Mouse (Mus musculus) cerebellum, adult 2 months (tissue): ENCODE results near the gene Fbxo9. TPM values are rescaled to one million over a fixed set of nuclear protein-coding genes. Genes with fewer than 3 reads are reported as not detected.

Experiments used
- DNase-seq, 2 experiments: peaks; one replicate each; pipeline ENCODE4 v3.0.0; 2021
- H3K27ac ChIP-seq: fragments of 200-500 bp; 2 replicates; pipeline ENCODE4 v1.5.1; 2012; ENCODE audit warnings: low read length, control low read depth, inconsistent platforms; ENCODE audit not compliant: insufficient read depth
- H3K27me3 ChIP-seq: fragments of 200-500 bp; 2 replicates; pipeline ENCODE4 v1.6.1; 2012; ENCODE audit warnings: inconsistent platforms, mild to moderate bottlenecking, low read length, moderate library complexity; ENCODE audit not compliant: control insufficient read depth, insufficient read depth
- H3K4me1 ChIP-seq: fragments of 200-500 bp; 2 replicates; pipeline ENCODE4 v1.6.1; 2011; ENCODE audit warnings: low read length; ENCODE audit not compliant: control insufficient read depth, insufficient read depth
- H3K4me3 ChIP-seq: fragments of 200-500 bp; replicated peaks from 2 replicates; pipeline ENCODE3; 2011; ENCODE audit warnings: mild to moderate bottlenecking, low read depth, low read length, control low read depth; ENCODE audit not compliant: insufficient read depth
- CTCF ChIP-seq: fragments of 200-500 bp; IDR thresholded peaks from 2 replicates; pipeline ENCODE4 v1.5.1; 2011; ENCODE audit warnings: low read depth, mild to moderate bottlenecking, control low read depth, low read length, moderate library complexity, borderline replicate concordance; ENCODE audit not compliant: insufficient read depth
- POLR2A ChIP-seq: fragments of 200-500 bp; IDR thresholded peaks from 2 replicates; pipeline ENCODE4 v1.6.1; 2011; ENCODE audit warnings: low read length, control low read depth, borderline replicate concordance; ENCODE audit not compliant: insufficient read depth
- WGBS: fragments of 180-500 bp; shearing (Covaris S2); methylation state at CpG from one replicate; pipeline ENCODE4 v1.1.7; 2018; 5-methylcytosine and 5-hydroxymethylcytosine counted together
- polyA plus RNA-seq: library from polyadenylated mRNA; depleted of rRNA; stranded (reverse); fragments of >200 nt; gene quantifications from 2 replicates; pipeline ENCODE4 v1.2.3, GENCODE M21; 2012

Fbxo9 gene
- polyA plus RNA-seq, 1 experiment: 224 TPM

- 78% methylated on average over 16 of the region's 16 CpGs for WGBS
- no peak for TF ChIP-seq POLR2A
- no peak for TF ChIP-seq CTCF
Measured at GRCm38 (mm10) chr9:78059525-78060120, 49.2 kb downstream of the Fbxo9 start.

DNA sequence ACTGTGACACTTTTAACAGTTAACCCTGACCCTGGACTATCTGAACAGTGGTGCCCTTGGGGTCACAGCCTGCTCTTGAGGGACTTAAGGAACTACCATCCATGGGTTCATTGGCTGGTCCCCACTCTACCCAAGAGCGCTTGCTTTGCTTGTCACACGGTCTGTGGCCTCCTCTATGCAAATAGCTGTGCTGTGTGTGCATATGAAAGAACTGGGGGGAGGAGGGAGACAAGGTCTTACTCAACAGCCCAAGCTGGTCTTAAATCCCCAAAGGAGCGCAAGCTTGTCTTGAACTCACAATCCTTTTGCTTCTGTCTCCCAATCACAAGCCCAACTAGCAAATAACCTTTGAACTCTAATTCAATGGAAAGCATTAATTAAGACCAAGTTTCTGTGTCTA, 54.6 kb downstream of the Fbxo9 start:
- no peaks in the 10 kb centered on the region for H3K27me3 ChIP-seq
- no peak for DNase-seq
- TF ChIP-seq CTCF: no peak
- no peak for TF ChIP-seq POLR2A
- WGBS: 82% methylated on average over 3 of the region's 3 CpGs
- no peak overlapping the region for H3K27ac ChIP-seq
- H3K4me1 ChIP-seq: no peaks in the 10 kb centered on the region
- H3K4me3 ChIP-seq: no peak overlapping the region

More at GRCm38 (mm10) chr9:78059525-78060120, 49.2 kb downstream of the Fbxo9 start:
- no peak for DNase-seq
- Histone ChIP-seq H3K27ac (no peak overlapping the region), H3K4me1 (no peaks in the 10 kb centered on the region), H3K27me3 (no peaks in the 10 kb centered on the region), H3K4me3 (no peak overlapping the region)

DNA sequence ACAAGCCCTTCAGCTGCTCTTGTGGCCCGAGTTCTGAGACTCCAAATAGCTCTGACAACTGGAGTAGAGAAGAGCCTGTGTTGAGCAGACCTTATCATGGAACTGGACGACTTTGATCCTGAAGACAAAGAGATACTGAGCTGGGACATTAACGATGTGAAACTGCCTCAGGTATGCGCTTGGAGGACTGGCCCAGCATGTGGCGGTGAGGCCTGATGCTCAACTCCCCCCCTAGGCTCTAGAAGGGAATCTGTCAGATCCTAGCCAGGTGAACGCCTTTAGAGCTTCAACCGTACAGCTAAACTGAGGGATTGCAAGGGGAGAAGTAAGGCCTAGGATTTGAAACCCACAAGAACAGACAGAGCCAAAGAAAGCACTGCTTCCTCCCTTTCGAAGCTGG, 55.0 kb downstream of the Fbxo9 start:
- Histone ChIP-seq H3K4me3 (no peak overlapping the region), H3K27ac (no peak overlapping the region), H3K4me1 (no peaks in the 10 kb centered on the region), H3K27me3 (no peaks in the 10 kb centered on the region)
- TF ChIP-seq POLR2A (no peak), CTCF (no peak)
- no peak for DNase-seq
- WGBS: 80% methylated on average over 8 of the region's 8 CpGs

DNA sequence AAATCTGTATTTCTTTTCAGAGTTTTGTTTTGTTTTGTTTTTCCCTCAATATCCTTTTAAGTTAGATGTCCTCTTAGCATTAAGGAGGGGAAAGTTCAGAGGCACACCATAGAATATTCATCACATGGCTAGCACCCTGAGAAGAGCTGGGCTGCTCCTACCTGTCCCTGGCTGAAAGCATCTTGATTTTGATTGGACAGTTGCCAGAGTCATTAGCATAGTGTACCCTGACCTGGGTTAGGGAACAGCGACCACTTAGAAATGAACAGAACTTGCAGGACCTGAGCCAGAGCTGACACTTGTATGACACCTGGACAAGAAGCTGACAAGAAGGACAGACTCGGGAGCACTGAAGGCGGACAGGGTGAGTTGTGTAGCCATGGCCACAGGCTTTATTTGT, 57.2 kb downstream of the Fbxo9 start, which contains the start of gene Gcm1:
TSS of gene Gcm1 (plus strand) at position 248 of the 400 bp plus-strand sequence.
- WGBS: 52% methylated on average over 3 of the region's 3 CpGs
- H3K4me1 ChIP-seq: no peaks in the 10 kb centered on the region
- TF ChIP-seq CTCF: no peak
- no peak for TF ChIP-seq POLR2A
- no peak within 1 kb of the TSS for H3K4me3 ChIP-seq
- no peaks in the 10 kb centered on the region for H3K27me3 ChIP-seq
- no peak for DNase-seq
- H3K27ac ChIP-seq: no peak within 1 kb of the TSS

DNA sequence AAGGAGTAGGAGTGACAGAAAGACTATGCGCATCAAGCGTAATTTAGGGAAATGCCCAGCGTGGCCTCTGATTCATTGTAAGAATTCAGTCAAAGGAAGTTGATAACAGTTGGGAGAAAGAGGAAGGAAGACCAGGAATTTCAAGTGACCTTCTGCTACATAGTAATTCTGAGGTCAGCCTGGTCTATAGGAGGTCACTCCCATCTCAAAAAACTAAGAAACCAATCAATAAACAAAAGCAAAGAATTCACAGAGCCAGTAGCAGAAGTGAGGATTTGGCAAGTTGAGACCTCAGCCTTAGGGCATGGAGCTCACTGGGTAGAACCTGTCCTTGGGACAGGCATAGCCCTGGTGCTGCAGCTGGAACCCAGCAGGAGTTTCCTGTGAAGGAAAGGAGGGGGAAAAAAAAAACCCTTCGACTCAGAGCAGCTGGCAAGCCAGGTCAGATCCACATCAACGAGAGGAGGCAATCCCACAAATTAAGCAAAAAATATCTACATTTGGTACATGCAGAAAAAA, 58.4 kb downstream of the Fbxo9 start:
- no peak for DNase-seq
- 48% methylated on average over 5 of the region's 5 CpGs for WGBS
- Histone ChIP-seq H3K4me3 (no peak overlapping the region), H3K4me1 (no peaks in the 10 kb centered on the region), H3K27me3 (no peaks in the 10 kb centered on the region), H3K27ac (no peak overlapping the region)
- TF ChIP-seq CTCF (no peak), POLR2A (no peak)

DNA sequence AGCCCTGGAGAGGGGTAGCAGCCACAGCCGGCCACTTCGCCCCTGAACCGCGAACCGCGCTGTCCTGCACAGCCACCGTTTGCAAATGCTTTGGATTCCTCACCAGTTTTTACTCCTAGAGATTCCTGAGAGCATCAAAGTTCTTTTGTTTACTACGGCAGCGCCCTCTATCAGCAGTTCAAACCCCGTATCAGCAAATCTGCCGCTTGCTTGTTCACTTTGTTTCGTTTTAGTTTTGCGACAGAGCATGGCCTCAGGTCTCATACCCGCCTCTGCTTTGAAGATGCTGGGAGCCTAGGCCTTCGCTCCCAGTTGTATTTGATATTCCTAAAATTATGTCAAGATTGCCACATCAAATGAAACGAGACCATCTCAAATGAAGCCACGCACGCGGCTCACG, 62.1 kb downstream of the Fbxo9 start:
- no peaks in the 10 kb centered on the region for H3K4me1 ChIP-seq
- H3K27ac ChIP-seq: no peak overlapping the region
- no peaks in the 10 kb centered on the region for H3K27me3 ChIP-seq
- TF ChIP-seq CTCF: no peak
- no peak for TF ChIP-seq POLR2A
- H3K4me3 ChIP-seq: no peak overlapping the region
- 63% methylated on average over 20 of the region's 20 CpGs for WGBS
- no peak for DNase-seq

DNA sequence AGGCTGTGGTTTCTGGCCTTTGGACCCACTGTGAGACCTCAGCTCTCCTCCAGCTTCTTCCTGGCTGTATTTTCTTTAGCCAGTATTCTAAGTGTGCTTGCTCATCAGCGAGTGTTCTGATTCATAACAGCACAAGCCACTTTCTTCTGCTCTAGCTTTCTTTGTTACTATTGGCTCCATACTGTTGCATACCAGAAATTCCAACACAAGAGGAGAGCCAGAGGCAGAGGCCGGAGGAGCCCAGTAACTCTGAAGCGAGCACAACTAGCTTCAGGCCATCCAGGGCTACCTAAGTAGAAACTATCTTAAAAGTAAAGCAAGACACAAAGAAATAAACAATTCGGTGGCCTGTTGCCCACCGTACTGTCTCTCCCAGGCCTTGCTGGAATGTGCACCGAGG, 63.7 kb downstream of the Fbxo9 start:
- Histone ChIP-seq H3K4me3 (no peak overlapping the region), H3K27ac (no peak overlapping the region), H3K27me3 (no peaks in the 10 kb centered on the region), H3K4me1 (no peaks in the 10 kb centered on the region)
- WGBS: 67% methylated on average over 6 of the region's 6 CpGs
- TF ChIP-seq CTCF (no peak), POLR2A (no peak)
- no peak for DNase-seq

GRCm38 (mm10) chr9:78038755-78039489, 69.9 kb downstream of the Fbxo9 start:
- H3K4me3 ChIP-seq: no peak overlapping the region
- peak; percentile 50 to 70 for DNase-seq
- no peaks in the 10 kb centered on the region for H3K27me3 ChIP-seq
- no peaks in the 10 kb centered on the region for H3K4me1 ChIP-seq
- H3K27ac ChIP-seq: no peak overlapping the region
- WGBS: 30% methylated on average over 18 of the region's 18 CpGs
- TF ChIP-seq CTCF (peak; percentile 99), POLR2A (no peak)
